Mouse (Mus musculus) adrenal gland, postnatal 14 days (tissue): Measurements from ENCODE around the gene Mrpl30. TPM values are rescaled to one million over a fixed set of nuclear protein-coding genes. Genes with fewer than 3 reads are reported as not detected.

Experiments
- DNase-seq: peaks from one replicate; pipeline ENCODE4 v3.0.0; 2021; ENCODE audit warnings: mixed read lengths
- total RNA-seq: library from RNA; stranded (reverse); gene quantifications from 2 replicates; pipeline ENCODE4 v1.2.3, GENCODE M21; 2021

Gene Mrpl30
- total RNA-seq, 1 experiment from 2014 or later, result 308 TPM

- no peak for DNase-seq
Observed at GRCm38 (mm10) chr1:37899816-37900215, 9.5 kb downstream of the Mrpl30 start.

GRCm38 (mm10) chr1:37900288-37900687 lies 10.0 kb downstream of the Mrpl30 start:
- no peak for DNase-seq

DNA sequence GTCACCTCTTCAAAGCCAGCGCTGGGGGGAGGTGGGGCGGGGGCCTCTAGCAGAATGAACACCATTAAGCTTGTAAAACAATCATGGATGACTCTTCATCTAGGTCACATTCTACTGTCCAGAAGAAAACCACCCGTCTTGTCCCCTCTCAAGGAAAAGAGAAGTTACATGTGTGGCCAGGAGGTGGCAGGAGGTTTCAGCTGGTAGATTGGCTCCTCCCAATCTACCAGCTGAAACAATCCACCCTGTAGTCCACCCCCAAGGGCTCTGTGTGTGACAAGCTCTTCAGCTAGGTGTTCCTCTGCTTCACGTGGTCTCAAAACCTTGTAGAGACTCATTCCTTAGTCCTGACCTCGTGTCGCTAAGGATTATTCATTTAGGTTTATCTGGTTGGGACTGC lies 12.9 kb downstream of the Mrpl30 start:
- DNase-seq, result peak; percentile 72

GRCm38 (mm10) chr1:37912751-37913150 lies 22.5 kb downstream of the Mrpl30 start:
- no peak for DNase-seq

DNA sequence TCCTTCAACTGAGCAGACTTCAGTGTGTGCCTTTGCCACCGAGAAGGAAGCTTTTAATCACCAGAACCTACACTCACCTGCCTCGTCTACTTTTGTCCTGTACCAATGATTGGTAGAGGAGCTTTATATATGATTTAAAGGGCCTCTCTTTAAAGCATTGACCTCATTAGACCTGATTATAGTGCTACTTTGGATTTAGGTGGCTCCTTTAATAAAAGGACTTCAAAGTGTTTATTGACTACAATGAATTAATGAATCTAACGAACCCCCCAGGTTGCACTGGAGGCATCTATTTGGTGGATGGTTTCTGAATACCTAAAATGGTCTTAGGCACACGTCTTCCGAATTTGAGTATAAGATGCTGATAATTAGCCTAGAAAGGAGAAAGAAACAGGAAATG lies 26.1 kb downstream of the Mrpl30 start, which contains the start of gene Lyg2:
Lyg2 (minus strand) TSS at position 101 of the 400 bp plus-strand sequence.
- no peak for DNase-seq

DNA sequence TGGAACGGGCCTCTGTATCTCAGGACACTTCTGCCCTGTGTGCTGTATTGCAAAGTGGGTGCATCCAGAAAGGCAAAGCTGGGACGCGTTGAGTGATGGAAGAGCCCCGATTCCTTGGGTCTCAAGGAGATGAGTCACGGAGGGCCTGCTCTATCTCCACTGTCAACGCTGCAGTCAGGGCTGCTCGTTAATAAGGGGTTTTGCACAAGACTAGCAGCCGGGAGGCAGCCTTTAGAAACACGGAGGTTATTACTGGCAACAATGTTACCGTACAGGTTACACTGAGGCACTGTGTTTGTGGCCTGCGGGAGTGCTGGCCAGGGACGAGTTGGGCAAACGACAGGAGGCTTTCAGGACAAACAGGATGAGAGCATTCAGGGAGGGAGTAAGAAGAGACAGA lies 27.4 kb downstream of the Mrpl30 start:
- DNase-seq, result no peak

- no peak for DNase-seq
Observed at GRCm38 (mm10) chr1:37918096-37918495, 27.8 kb downstream of the Mrpl30 start.

DNA sequence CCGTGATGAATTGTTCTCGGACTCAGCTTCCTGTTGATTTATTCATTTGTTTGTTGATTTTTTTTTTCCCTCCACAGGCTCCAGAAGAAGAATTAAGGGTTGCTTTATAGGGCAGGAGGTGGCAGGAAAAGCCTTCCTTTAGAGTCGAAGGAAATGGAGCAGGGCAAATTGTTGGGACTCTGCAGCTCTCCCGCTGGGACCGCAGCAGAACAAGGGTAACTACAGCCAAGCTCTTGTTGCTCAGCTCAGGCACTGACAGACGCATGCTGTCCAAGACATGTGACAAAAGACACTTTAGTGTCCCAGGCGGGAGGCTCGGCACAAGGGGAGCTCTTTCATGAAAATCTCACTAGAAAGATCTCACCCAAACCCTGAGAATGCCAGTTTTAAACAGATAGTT lies 32.3 kb downstream of the Mrpl30 start:
- no peak for DNase-seq

DNA sequence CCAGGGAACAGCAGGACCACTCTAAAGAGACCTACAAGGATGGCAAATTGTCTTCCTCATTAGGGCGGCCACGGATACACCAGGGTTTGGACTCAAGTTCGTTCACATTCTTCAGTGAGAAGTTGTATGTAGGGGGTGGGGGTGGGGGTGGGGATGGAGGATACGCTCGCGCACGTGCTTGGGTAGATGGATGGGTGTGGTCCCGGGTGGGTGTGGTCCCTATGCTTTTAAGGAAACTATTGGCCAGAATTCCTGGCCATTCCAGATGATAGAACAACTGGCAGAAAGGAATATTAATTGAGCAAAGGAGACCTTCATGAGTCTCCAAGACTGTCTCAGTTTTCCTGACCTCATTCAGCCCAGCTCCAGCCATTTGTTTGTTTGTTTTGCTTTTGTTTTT lies 35.7 kb downstream of the Mrpl30 start:
- DNase-seq, result no peak

DNA sequence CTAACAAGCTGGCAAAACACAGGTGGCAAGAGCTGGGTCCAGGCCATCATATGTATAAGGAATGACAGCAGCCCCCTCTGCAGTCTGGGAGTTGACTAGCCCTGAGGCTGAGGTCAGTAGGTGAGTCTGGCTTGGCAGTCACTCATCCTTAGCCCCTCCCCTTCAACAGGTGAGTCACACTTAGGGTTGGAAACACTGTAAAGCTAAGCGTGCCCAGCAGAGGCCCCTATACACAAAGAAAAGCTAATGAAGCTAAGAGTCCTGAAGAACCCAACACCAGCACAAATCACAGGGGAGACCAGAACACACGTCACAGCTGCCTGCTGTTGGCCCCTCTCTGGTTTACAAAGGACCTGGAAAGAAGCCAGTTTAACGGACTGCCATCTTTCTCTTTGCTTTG lies 41.5 kb downstream of the Mrpl30 start:
- DNase-seq, result peak; percentile 84

Other genes starting within 250 kb of the Mrpl30 start
- 3.1 and 3.2 TPM in 2 replicates for gene 2010300C02Rik, start 170.4 kb upstream of the Mrpl30 start, total RNA-seq
- 4.6 and 5.2 TPM in 2 replicates for gene Tsga10, start 24.0 kb upstream of the Mrpl30 start, total RNA-seq
- 18.4 and 19.3 TPM in 2 replicates for gene Lipt1, start 18.7 kb upstream of the Mrpl30 start, total RNA-seq
- gene Mitd1, start 66 bp upstream of the Mrpl30 start, total RNA-seq, result 13.1 and 17.5 TPM in 2 replicates
- not detected in 2 replicates for gene Lyg2, start 26.0 kb downstream of the Mrpl30 start, total RNA-seq
- gene Lyg1, start 67.3 kb downstream of the Mrpl30 start, total RNA-seq, result not detected in 2 replicates
- gene Txndc9, start 107.4 kb downstream of the Mrpl30 start, total RNA-seq, result 68.2 and 69.0 TPM in 2 replicates
- gene Eif5b, start 107.5 kb downstream of the Mrpl30 start, total RNA-seq, result 45.0 and 48.2 TPM in 2 replicates
- gene Rev1, start 239.3 kb downstream of the Mrpl30 start, total RNA-seq, result 24.3 TPM in 2 replicates